Mouse (Mus musculus): Measurements from ENCODE around the gene Plekhh2. TPM values are rescaled to one million over a fixed set of nuclear protein-coding genes. Genes with fewer than 3 reads are reported as not detected.

Gene Plekhh2
- total and polyA plus RNA-seq, 3 experiments: 0.21 to 1.7 (median 1.1) TPM

DNA sequence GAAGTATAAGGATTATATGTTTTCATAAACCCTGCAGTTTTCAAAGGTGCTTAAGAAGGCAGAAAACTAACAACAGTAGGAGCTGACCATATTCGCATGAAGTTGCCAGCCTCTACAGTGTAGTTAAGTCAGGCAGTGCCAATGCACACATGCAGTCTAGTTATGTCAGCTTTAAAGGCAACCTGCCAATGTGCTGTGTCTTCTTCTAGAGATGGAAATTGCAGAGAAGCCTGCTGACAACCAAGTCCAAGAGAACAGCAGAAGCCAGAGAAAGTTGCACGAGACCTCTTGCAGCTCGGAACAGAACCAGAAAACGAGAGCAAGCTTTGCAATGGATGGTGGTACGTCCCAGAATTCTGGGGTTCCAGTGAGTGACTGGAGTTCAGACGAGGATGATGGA is 54.1 kb downstream of the Plekhh2 start:
- dilution Hi-C loops (cut with MboI; ENCODE audit: extremely low pct_ligation_motif_present, extremely low pct_unique_long_range_greater_than_20kb, low sequenced_read_pairs) (no loop called here), in situ Hi-C loops (cut with MboI; ENCODE audit: low pct_ligation_motif_present, low pct_unique_long_range_greater_than_20kb, low sequenced_read_pairs) (no loop called here)
- Histone ChIP-seq H3K79me2 (replicated peaks; ENCODE audit: control insufficient read depth, extremely low read depth, insufficient read depth, poor library complexity, severe bottlenecking) (no peaks in the 10 kb centered on the region), H3K27ac (ENCODE audit: insufficient read depth, low read depth) (no peak overlapping the region), H3K4me3 (replicated peaks in 1 of 3; ENCODE audit: low read depth in 2 of 3, low read length in 2 of 3, poor library complexity in 1 of 3) (no peak overlapping the region), H3K9ac (ENCODE audit: insufficient read depth, low read depth) (no peak overlapping the region), H3K9me3 (replicated peaks; ENCODE audit: low read length) (no peaks in the 10 kb centered on the region), H3K4me2 (ENCODE audit: insufficient read depth, low read depth, poor library complexity, severe bottlenecking) (no peak overlapping the region), H3K36me3 (replicated peaks in 1 of 2; ENCODE audit: control insufficient read depth in 1 of 2, insufficient read depth in 1 of 2, low read length in 1 of 2) (no peaks in the 10 kb centered on the region), H3K4me1 (ENCODE audit: control insufficient read depth in 1 of 2, insufficient read depth in 2 of 2) (no peaks in the 10 kb centered on the region), H3K27me3 (replicated peaks) (no peaks in the 10 kb centered on the region)
- no peak for DNase-seq (ENCODE audit: extremely low read depth)
- TF ChIP-seq NRF1 (IDR thresholded peaks at IDR 0.05; ENCODE audit: low read depth, low read length): no peak
- no peak for TF ChIP-seq RAD21 (IDR thresholded peaks at IDR 0.05; ENCODE audit: low read depth, low read length)
- no peak for TF ChIP-seq ZNF384 (IDR thresholded peaks at IDR 0.05; ENCODE audit: low read depth, low read length)
- TF ChIP-seq USF2 (conservative IDR thresholded peaks at IDR 0.05; ENCODE audit: low read depth, low read length): no peak
- no peak for TF ChIP-seq ELF1 (IDR thresholded peaks at IDR 0.05; ENCODE audit: low read depth, low read length)
- TF ChIP-seq USF1 (IDR thresholded peaks at IDR 0.05; ENCODE audit: low read depth, low read length): no peak
- TF ChIP-seq ZMIZ1 (IDR thresholded peaks at IDR 0.05; ENCODE audit: low read depth, low read length): no peak
- TF ChIP-seq CHD1 (IDR thresholded peaks at IDR 0.05; ENCODE audit: low read depth, low read length): no peak

DNA sequence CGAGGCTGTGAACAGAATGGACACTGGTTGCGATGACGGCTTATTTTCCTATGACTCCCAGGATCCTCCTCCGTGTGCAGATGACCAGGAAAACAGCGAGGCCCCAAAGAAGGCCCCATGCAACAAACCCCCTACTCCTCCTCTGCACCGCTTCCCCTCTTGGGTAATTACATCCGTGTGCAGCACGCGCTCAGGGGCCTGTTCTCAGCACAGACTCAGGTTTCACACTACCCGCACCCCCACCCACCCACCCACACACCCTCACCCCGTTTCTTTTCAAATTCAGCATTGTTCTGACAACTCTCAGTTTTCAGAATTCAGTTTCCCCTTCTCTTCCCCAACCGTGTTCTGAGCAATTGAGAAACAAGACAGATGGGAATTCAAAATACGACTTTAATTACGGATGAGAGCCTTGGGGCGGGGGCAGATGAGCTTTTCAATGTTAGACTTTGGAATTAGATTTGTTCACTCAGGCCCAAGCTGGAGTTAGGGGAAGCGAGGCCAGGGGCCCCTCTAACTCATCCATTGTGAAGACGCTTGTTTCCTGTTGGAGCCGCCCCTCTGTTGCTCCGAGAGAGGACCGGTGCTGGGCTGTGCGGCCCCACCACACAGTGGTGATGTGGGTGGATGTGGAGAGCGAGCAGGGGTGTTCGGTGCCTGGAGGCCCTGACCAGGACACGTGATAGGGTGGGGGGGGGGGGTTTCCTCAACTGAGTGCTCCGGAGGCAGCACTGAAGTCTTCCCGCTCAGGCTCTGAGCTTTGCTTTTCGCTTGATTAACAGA is 55.3 kb downstream of the Plekhh2 start:
- H3K4me2 ChIP-seq (ENCODE audit: insufficient read depth, low read depth, poor library complexity, severe bottlenecking): no peak overlapping the region
- in situ Hi-C loops (cut with MboI; ENCODE audit: low pct_ligation_motif_present, low pct_unique_long_range_greater_than_20kb, low sequenced_read_pairs) (no loop called here), dilution Hi-C loops (cut with MboI; ENCODE audit: extremely low pct_ligation_motif_present, extremely low pct_unique_long_range_greater_than_20kb, low sequenced_read_pairs) (no loop called here)
- no peaks in the 10 kb centered on the region for H3K9me3 ChIP-seq (replicated peaks; ENCODE audit: low read length)
- H3K9ac ChIP-seq (ENCODE audit: insufficient read depth, low read depth): no peak overlapping the region
- no peak overlapping the region for H3K27ac ChIP-seq (ENCODE audit: insufficient read depth, low read depth)
- no peak overlapping the region for H3K4me3 ChIP-seq (replicated peaks in 1 of 3; ENCODE audit: low read depth in 2 of 3, low read length in 2 of 3, poor library complexity in 1 of 3)
- H3K4me1 ChIP-seq (ENCODE audit: control insufficient read depth in 1 of 2, insufficient read depth in 2 of 2): no peaks in the 10 kb centered on the region
- H3K27me3 ChIP-seq (replicated peaks): no peaks in the 10 kb centered on the region
- no peaks in the 10 kb centered on the region for H3K79me2 ChIP-seq (replicated peaks; ENCODE audit: control insufficient read depth, extremely low read depth, insufficient read depth, poor library complexity, severe bottlenecking)
- no peak for DNase-seq (ENCODE audit: extremely low read depth)
- H3K36me3 ChIP-seq (replicated peaks in 1 of 2; ENCODE audit: control insufficient read depth in 1 of 2, insufficient read depth in 1 of 2, low read length in 1 of 2): no peaks in the 10 kb centered on the region
- TF ChIP-seq GABPA (IDR thresholded peaks at IDR 0.05; ENCODE audit: insufficient replicate concordance, low read depth, low read length) (no peak), POLR2A (IDR thresholded peaks at IDR 0.05; ENCODE audit: low read depth, low read length) (no peak), CTCF (conservative IDR thresholded peaks at IDR 0.05 in 1 of 2, IDR thresholded peaks at IDR 0.05 in 1 of 2; ENCODE audit: low read depth in 2 of 2, low read length in 2 of 2) (no peak), HCFC1 (IDR thresholded peaks at IDR 0.05; ENCODE audit: low read depth, low read length) (no peak), E2F4 (IDR thresholded peaks at IDR 0.05; ENCODE audit: insufficient replicate concordance, low read depth, low read length) (no peak), ELF1 (IDR thresholded peaks at IDR 0.05; ENCODE audit: low read depth, low read length) (no peak), JUN (IDR thresholded peaks at IDR 0.05; ENCODE audit: insufficient read depth, low read depth, low read length) (no peak), MEF2A (IDR thresholded peaks at IDR 0.05; ENCODE audit: borderline replicate concordance, low read depth, low read length) (no peak), MAX (IDR thresholded peaks at IDR 0.05; ENCODE audit: low read length) (no peak), TCF12 (IDR thresholded peaks at IDR 0.05; ENCODE audit: low read depth, low read length) (no peak), KAT2A (IDR thresholded peaks at IDR 0.05; ENCODE audit: insufficient replicate concordance, low read length) (no peak), MAFK (IDR thresholded peaks at IDR 0.05; ENCODE audit: insufficient replicate concordance, low read length) (no peak), ZKSCAN1 (IDR thresholded peaks at IDR 0.05; ENCODE audit: borderline replicate concordance, low read depth, low read length) (no peak), USF2 (conservative IDR thresholded peaks at IDR 0.05; ENCODE audit: low read depth, low read length) (no peak), EP300 (IDR thresholded peaks at IDR 0.05; ENCODE audit: low read length) (no peak)
